Mouse (Mus musculus) C2C12 (cell line): ENCODE measurements around the gene Dgkd.

ENCODE experiments used
- CTCF ChIP-seq: IDR thresholded peaks from one replicate; pipeline ENCODE4 v1.5.1; 2011; ENCODE audit not compliant: control insufficient read depth, insufficient read depth, insufficient read length
- FOSL1 ChIP-seq: IDR thresholded peaks from one replicate; pipeline ENCODE4 v1.8.0; 2011; ENCODE audit warnings: mild to moderate bottlenecking, low read length; ENCODE audit not compliant: poor library complexity, insufficient read depth, severe bottlenecking
- MAX ChIP-seq: IDR thresholded peaks from one replicate; pipeline ENCODE4 v1.6.1; 2011; ENCODE audit warnings: mild to moderate bottlenecking, control low read depth

DNA sequence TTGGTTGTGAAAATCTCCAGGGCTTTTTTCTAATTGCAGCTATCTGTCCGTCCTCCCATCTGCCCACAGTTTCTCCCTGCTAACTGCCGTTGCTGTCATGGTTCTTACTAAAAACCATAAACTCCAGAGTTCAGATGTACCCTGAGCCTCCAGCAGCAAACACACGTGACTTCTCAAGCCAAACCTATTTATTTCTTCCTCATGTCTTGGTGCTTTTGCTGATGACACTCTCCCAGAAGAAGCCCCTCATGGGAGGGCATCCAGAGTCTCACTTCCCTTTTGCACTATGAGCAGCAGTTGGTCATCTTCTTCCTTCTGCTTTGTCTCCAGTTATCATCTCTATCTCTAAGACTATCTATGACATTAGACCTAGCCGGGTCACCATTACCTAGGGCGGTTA is 3.8 kb upstream of the Dgkd start:
- TF ChIP-seq MAX (no peak), CTCF (no peak), FOSL1 (no peak)
